Mouse (Mus musculus) urinary bladder, adult 2 months (tissue): ENCODE measurements around the gene Cks1brt. TPM values are rescaled to one million over a fixed set of nuclear protein-coding genes. Genes with fewer than 3 reads are reported as not detected.
"Not testable (repeated sequence)": the region's sequence is repeated elsewhere in the genome, so short reads cannot be mapped to it uniquely, and the experiment has no call there.

Experiments
- DNase-seq: peaks from one replicate; pipeline ENCODE4 v3.0.0; 2022; ENCODE audit warnings: low spot score
- polyA plus RNA-seq: library from polyadenylated mRNA; depleted of rRNA; stranded (reverse); fragments of >200 nt; gene quantifications from 2 replicates; pipeline ENCODE4 v1.2.3, GENCODE M21; 2012; rRNA removed

The Cks1brt gene
- polyA plus RNA-seq = not detected in 2 replicates

DNA sequence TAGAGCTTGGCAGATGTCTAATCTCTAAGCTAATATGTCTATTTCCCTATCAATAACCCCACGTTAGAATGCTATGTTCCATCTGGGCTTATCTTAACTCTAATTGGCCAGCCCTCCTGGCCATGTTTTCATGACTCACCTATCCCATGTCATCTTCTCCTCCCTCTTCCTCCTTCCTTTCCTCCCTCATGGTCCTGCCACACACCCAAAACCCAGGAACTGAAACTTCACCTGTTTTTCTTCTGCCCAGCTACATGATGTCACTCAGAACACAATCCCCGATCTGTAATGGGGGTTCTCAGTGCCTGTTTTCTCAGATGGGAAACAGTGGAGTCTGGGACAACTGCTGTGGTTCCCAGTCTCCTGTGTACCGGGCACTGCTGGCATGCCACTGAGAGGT, at the start of gene Cks1brt:
Cks1brt (plus strand) TSS at position 301 of the 400 bp plus-strand sequence.
- no peak for DNase-seq

DNA sequence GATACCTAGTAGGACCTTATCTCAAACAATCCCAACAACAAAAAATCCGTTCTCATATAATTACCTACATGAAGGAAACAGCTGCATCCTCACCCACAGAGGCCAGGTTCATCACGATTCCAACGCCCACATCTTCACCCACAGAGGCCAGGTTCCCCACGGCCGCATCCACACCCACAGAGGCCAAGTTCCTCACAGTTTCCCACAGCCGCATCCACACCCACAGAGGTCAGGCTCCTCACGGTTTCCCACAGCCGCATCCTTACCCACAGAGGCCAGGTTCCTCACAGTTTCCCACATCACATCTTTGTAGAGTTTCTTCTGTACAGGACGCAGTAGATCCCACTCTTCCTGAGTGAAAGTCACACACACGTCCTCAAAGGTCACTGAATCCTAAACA, 38.5 kb upstream of the Cks1brt start:
- no peak for DNase-seq

DNA sequence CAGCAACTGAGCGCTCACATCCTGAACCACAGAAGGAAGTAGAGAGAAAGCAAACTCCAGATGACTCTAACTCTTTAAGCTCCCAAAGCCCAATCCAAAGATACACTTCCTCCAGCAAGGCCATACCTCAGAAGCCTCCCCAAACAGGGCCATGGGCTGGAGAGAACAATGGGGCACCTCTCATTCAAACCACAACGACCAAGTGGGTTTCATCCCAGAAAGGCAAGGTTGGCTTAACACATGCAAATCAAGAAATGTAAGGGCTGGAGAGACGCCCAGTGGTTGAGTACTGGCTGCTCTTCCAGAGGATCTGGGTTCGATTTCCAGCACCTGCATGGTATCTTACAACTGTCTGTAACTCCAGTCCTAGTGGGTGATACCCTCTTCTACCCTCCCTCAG, 36.2 kb upstream of the Cks1brt start:
- no peak for DNase-seq

- no peak for DNase-seq
Measured at GRCm38 (mm10) chr8:85116984-85117383, 34.7 kb upstream of the Cks1brt start.

DNA sequence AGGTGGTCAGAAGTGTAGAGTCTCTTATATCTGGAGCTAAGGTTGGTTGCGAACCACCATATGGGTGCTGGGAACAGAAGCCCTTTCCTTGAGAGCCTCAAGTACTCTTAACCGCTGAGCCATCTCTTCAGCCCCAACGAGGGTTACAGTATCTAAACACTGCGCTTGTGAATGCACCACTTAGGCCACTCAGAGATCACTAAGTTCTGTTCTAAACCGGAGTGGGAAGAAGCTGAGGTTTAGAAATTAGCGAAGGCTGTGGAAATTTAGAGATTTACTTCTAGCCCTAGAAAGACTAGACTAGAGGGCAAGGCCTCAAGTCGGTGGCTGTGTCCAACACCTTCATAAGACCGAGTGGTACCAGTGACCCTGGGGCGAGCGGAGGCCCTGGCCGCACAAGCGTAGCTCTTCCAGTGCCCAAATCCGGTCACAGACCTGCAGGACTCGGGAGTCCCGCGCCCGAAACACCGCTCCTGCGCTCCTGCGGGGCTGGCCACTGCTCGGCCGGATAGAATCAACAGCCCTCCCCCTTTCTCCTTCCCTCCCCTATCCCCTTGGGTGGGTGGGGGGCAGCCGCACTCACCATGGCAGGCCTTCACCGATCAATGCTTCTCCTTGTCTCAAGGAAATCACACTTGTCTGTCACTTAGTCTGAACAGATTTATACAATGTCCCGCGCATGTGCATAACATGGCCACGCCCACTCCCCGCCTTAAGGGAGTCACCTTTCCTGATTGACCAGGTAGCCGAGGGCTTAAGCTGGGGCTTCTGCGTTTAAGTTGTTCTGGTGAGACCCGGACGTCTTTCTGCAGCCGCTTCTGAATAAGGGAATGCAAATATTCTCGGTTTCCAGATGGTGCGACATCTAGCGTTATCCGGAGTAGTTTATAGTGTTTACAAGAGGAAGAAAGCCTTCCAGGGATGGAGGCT, 32.4 kb upstream of the Cks1brt start:
- DNase-seq = peak; percentile 69

GRCm38 (mm10) chr8:85120251-85120650, 31.5 kb upstream of the Cks1brt start:
- not testable (repeated sequence) for DNase-seq

DNA sequence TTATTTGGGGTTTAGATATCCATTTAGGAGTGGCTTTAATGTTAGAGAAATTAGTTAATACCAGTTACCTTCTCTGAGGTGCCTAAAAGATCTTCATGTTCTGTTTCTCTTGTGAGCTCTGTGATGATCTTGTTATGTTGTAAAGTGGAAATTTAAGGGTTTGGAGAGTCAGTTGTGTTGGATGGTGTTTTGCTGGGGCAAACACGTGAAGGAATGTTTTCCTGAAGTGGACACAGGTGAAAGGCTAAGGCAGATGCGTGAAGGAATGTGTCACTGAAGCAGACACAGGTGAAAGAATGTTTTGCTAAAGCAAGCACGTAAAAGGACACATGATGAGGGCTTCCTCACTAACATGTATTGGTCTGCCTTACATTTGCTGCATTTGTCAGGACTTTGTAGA, 28.7 kb upstream of the Cks1brt start, which contains the start of gene Zfp791:
Zfp791 (minus strand) TSS at position 101 of the 400 bp plus-strand sequence.
- no peak for DNase-seq

DNA sequence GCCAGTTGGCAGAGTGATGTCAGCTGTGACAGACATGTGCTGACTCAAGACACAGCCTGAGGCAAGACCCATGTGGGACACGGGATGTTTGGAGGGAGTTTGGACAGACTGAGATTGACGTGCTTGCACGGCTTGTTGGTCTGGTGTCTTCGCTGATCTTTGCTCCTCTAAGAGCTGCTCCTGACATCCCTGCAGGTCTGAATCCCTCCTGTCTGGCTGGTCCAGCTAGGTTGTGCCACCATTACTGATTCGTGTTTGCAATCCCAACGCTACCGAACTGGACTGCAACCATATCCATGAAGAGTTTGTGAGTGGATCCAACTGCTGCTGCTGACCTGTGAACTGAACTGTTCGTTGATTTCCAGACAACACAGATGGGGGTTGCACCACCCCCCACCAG, 28.0 kb upstream of the Cks1brt start:
- DNase-seq = no peak

GRCm38 (mm10) chr8:85132335-85132734, 19.4 kb upstream of the Cks1brt start:
- no peak for DNase-seq

GRCm38 (mm10) chr8:85135690-85136089, 16.0 kb upstream of the Cks1brt start:
- not testable (repeated sequence) for DNase-seq

DNA sequence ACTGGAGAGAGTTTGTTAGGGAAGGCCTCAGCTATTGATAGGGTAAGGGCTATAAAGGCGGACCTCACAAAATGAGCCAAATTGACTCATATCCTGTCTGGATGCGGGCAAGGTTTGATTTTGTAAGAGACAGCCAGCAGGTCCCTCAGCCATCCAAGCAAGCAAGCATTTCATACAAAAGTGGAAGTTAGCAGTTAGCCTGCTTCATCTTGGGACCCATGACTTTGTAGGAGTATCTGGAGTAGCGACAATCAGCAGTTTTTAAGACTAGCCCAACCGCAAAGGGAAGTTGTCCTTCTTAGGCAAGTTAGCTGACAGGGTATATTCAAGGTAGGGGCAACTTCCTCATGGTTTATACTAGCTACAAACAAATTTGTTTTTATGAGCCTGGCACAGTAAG, 9.2 kb upstream of the Cks1brt start:
- no peak for DNase-seq

DNA sequence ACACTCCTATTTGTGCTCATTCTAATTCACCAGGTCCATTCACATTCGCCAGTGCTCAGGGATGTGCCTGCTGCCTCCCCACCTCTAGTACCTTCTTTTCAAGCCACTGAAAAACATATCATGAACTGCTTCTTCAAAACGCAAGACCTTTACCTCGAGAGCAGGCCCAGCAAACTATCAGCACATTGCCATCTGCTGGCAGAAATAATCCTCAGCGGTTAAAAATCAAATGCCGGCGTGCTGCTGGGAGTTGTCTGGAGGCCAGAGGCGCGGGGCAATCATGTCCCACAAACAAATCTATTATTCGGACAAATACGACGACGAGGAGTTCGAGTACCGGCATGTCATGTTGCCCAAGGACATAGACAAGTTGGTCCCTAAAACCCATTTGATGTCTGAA, 19.6 kb downstream of the Cks1brt start:
- no peak for DNase-seq

DNA sequence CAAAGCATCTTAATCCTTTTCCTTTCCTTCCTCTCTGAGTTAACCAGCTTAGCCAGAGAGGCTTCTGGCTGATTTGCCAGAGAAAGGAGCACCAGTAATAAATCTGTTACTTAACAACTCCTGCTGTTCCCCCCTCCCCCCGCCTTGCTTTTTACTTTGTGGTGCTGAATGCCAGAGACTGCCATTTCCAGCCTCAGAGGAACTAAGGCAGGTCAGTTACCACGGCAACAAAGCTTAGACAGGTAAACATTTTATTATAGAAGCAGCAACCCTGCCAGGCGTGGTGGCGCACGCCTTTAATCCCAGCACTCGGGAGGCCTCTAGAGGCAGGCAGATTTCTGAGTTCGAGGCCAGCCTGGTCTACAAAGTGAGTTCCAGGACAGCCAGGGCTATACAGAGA, 24.2 kb downstream of the Cks1brt start:
- DNase-seq = no peak

- DNase-seq = no peak
Measured at GRCm38 (mm10) chr8:85192346-85192745, 40.6 kb downstream of the Cks1brt start.

DNA sequence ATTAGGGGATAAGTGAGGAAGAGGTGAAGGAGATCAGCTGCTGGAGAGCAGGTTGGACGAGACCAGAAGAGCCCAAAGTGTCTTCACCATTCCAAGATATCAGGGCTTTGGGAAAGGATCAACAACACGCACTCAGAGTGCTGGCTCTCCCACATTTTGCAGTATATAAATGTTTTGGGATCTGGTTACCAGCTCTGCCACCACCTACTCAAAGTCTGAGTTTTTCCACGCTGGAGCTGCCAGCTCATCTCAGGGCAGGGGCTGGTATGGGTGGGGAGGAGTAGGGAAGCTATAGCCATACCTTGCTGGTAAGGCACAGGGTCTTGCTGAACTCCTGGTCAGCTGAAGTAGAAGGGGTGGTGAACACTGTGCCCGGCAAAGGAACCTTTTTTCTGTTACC, 68.5 kb downstream of the Cks1brt start:
- DNase-seq = no peak

GRCm38 (mm10) chr8:85220992-85221391, 69.3 kb downstream of the Cks1brt start:
- no peak for DNase-seq

Other genes starting within 250 kb of the Cks1brt start
- gene Klf1, start 250.0 kb upstream of the Cks1brt start, polyA plus RNA-seq = 0.15 TPM in 2 replicates
- 18.4 and 20.4 TPM in 2 replicates for gene Dnase2a, start 243.4 kb upstream of the Cks1brt start, polyA plus RNA-seq
- 0.17 and 0.19 TPM in 2 replicates for gene Mast1, start 214.6 kb upstream of the Cks1brt start, polyA plus RNA-seq
- not detected in 2 replicates for gene Rtbdn, start 204.9 kb upstream of the Cks1brt start, polyA plus RNA-seq
- not detected in 2 replicates for gene Gm49661, start 182.5 kb upstream of the Cks1brt start, polyA plus RNA-seq
- 215 and 231 TPM in 2 replicates for gene Prdx2, start 182.3 kb upstream of the Cks1brt start, polyA plus RNA-seq
- 49.4 and 49.5 TPM in 2 replicates for gene Rnaseh2a, start 182.2 kb upstream of the Cks1brt start, polyA plus RNA-seq
- 97.4 and 121 TPM in 2 replicates for gene Junb, start 173.2 kb upstream of the Cks1brt start, polyA plus RNA-seq
- 26.9 and 28.5 TPM in 2 replicates for gene Hook2, start 161.3 kb upstream of the Cks1brt start, polyA plus RNA-seq
- gene Best2, start 137.4 kb upstream of the Cks1brt start, polyA plus RNA-seq = 0.04 TPM in 1 of 2 replicates, not detected in the other
- 113 and 136 TPM in 2 replicates for gene Asna1, start 126.6 kb upstream of the Cks1brt start, polyA plus RNA-seq
- 109 and 140 TPM in 2 replicates for gene Trir, start 125.1 kb upstream of the Cks1brt start, polyA plus RNA-seq
- gene Tnpo2, start 115.0 kb upstream of the Cks1brt start, polyA plus RNA-seq = 50.0 and 53.0 TPM in 2 replicates
- gene Fbxw9, start 91.9 kb upstream of the Cks1brt start, polyA plus RNA-seq = 38.9 and 54.7 TPM in 2 replicates
- gene Gm5741, start 83.9 kb upstream of the Cks1brt start, polyA plus RNA-seq = 0.43 and 1.2 TPM in 2 replicates
- gene Dhps, start 80.2 kb upstream of the Cks1brt start, polyA plus RNA-seq = 41.0 and 47.1 TPM in 2 replicates
- 95.6 and 103 TPM in 2 replicates for gene Wdr83os, start 71.2 kb upstream of the Cks1brt start, polyA plus RNA-seq
- gene Wdr83, start 70.6 kb upstream of the Cks1brt start, polyA plus RNA-seq = 35.8 and 45.7 TPM in 2 replicates
- 72.9 and 74.8 TPM in 2 replicates for gene Man2b1, start 68.7 kb upstream of the Cks1brt start, polyA plus RNA-seq
- 3.9 and 4.3 TPM in 2 replicates for gene Zfp791, start 28.8 kb upstream of the Cks1brt start, polyA plus RNA-seq
- gene Olfr371, start 74.1 kb downstream of the Cks1brt start, polyA plus RNA-seq = not detected in 2 replicates
- 25.1 and 31.3 TPM in 2 replicates for gene Orc6, start 147.7 kb downstream of the Cks1brt start, polyA plus RNA-seq
- 92.0 and 94.3 TPM in 2 replicates for gene Vps35, start 147.9 kb downstream of the Cks1brt start, polyA plus RNA-seq
- 0.21 and 0.22 TPM in 2 replicates for gene Mylk3, start 234.4 kb downstream of the Cks1brt start, polyA plus RNA-seq